In genomic region chr11:50174111-50174729, GRCm38 (mm10) we compare ENCODE assay signal across 8 mouse cellular contexts. TPM values are rescaled to one million over a fixed set of nuclear protein-coding genes. Genes with fewer than 3 reads are reported as not detected.
A peak's percentile ranks its signal among the peaks of the same experiment; 100 is the strongest.
DNase-seq lines count a peak whose midpoint lies in the region; ATAC-seq and TF ChIP-seq lines count a peak whose summit lies in the region.
"Not testable (repeated sequence)": the region's sequence is repeated elsewhere in the genome, so short reads cannot be mapped to it uniquely, and the experiment has no call there.

Gene Mrnip (plus strand): TSS chr11:50174444.

- not testable (repeated sequence) for H3K27ac ChIP-seq in embryonic fibroblast, embryonic 13.5 days (ENCODE audit: insufficient read depth, low read length)
- peak within 1 kb of the TSS; percentile 88 for H3K27ac ChIP-seq in heart, embryonic 10.5 days
- H3K27ac ChIP-seq in intestine, embryonic 16.5 days (ENCODE audit: low read length), result peak within 1 kb of the TSS; percentile 15; the same call in 1 of the 2 replicates
- H3K27ac ChIP-seq in lung, embryonic 14.5 days (ENCODE audit: low read depth), result peak within 1 kb of the TSS; percentile 67

- WGBS in heart, embryonic 10.5 days, result 5% methylated on average over 19 of the region's 19 CpGs
- WGBS in intestine, embryonic 16.5 days, result 5% methylated on average over 19 of the region's 19 CpGs
- WGBS in lung, embryonic 14.5 days, result 3% methylated on average over 19 of the region's 19 CpGs

- H3ac ChIP-seq in myocyte (ENCODE audit: control insufficient read depth, insufficient read length), result peak within 1 kb of the TSS; percentile 21

- H3K79me2 ChIP-seq in myocyte (ENCODE audit: control insufficient read depth, insufficient read depth), result not testable (repeated sequence)

- H3K4me2 ChIP-seq in intestine, embryonic 16.5 days (ENCODE audit: low read depth, low read length), result peak within 1 kb of the TSS; percentile 77
- peak within 1 kb of the TSS; percentile 73 for H3K4me2 ChIP-seq in lung, embryonic 14.5 days
- peak within 1 kb of the TSS; percentile 94 for H3K4me2 ChIP-seq in myocyte (ENCODE audit: low read depth)

- peak within 1 kb of the TSS; percentile 78 for H3K4me3 ChIP-seq in embryonic fibroblast, embryonic 13.5 days (ENCODE audit: insufficient read depth, low read length)
- H3K4me3 ChIP-seq in heart, embryonic 10.5 days, result peak within 1 kb of the TSS; percentile 81
- H3K4me3 ChIP-seq in intestine, embryonic 16.5 days (ENCODE audit: low read length), result peak within 1 kb of the TSS; percentile 73
- H3K4me3 ChIP-seq in lung, embryonic 14.5 days (ENCODE audit: low read depth, low read length), result peak within 1 kb of the TSS; percentile 69
- H3K4me3 ChIP-seq in myocyte, result peak within 1 kb of the TSS; percentile 62

- not testable (repeated sequence) for TF ChIP-seq POLR2A in embryonic fibroblast, embryonic 13.5 days (IDR thresholded peaks at IDR 0.05; ENCODE audit: low read depth, low read length); myocyte (IDR thresholded peaks at IDR 0.05; ENCODE audit: insufficient read length, low read depth)

- intact Hi-C loops in left cerebral cortex, postnatal 14 days (cut with DNase I), result not testable (repeated sequence)

- H3K9me3 ChIP-seq in heart, embryonic 10.5 days; intestine, embryonic 16.5 days (ENCODE audit: control insufficient read depth, low read length); lung, embryonic 14.5 days (ENCODE audit: low read depth, low read length): not testable (repeated sequence)

- TF ChIP-seq CTCF in embryonic fibroblast, embryonic 13.5 days (IDR thresholded peaks at IDR 0.05; ENCODE audit: borderline replicate concordance, insufficient read depth, low read length); lung, embryonic 14.5 days (IDR thresholded peaks at IDR 0.05; ENCODE audit: low read depth): not testable (repeated sequence)

- ATAC-seq in intestine, embryonic 16.5 days, result peak; percentile 57
- ATAC-seq in lung, embryonic 14.5 days (ENCODE audit: insufficient read depth), result peak; percentile 52

- DNase-seq in adrenal gland, postnatal 10 days; heart, embryonic 10.5 days (ENCODE audit: low spot score); lung, embryonic 14.5 days; urinary bladder, adult 2 months (ENCODE audit: low spot score): not testable (repeated sequence)
- peak; percentile 34 to 68 for DNase-seq in left cerebral cortex, postnatal 14 days (ENCODE audit: low spot score in 2 of 2)

- H3K4me1 ChIP-seq in embryonic fibroblast, embryonic 13.5 days (ENCODE audit: control insufficient read depth, insufficient read depth, low read length); intestine, embryonic 16.5 days (ENCODE audit: control insufficient read depth, insufficient read depth, low read length); lung, embryonic 14.5 days (ENCODE audit: insufficient read depth): not testable (repeated sequence)
- H3K4me1 ChIP-seq in heart, embryonic 10.5 days, result peaks cover 30% of the 10 kb centered on the region

- H3K9ac ChIP-seq in intestine, embryonic 16.5 days (ENCODE audit: low read depth, low read length), result peak within 1 kb of the TSS; percentile 76
- H3K9ac ChIP-seq in lung, embryonic 14.5 days, result peak within 1 kb of the TSS; percentile 80

- H3K36me3 ChIP-seq in heart, embryonic 10.5 days, result peaks cover 46% of the 10 kb centered on the region
- H3K36me3 ChIP-seq in intestine, embryonic 16.5 days (ENCODE audit: control insufficient read depth, insufficient read depth, low read length); myocyte (ENCODE audit: control insufficient read depth, insufficient read depth): not testable (repeated sequence)
- peaks cover 33% of the 10 kb centered on the region for H3K36me3 ChIP-seq in lung, embryonic 14.5 days (ENCODE audit: insufficient read depth)

- H3K27me3 ChIP-seq in heart, embryonic 10.5 days (ENCODE audit: insufficient read depth, poor library complexity, severe bottlenecking); intestine, embryonic 16.5 days (replicated peaks; ENCODE audit: control insufficient read depth, insufficient read depth, low read length); lung, embryonic 14.5 days (ENCODE audit: insufficient read depth, low read length); myocyte (ENCODE audit: control insufficient read depth, insufficient read depth, insufficient read length): not testable (repeated sequence)

RNA-seq across cellular contexts. Expression of gene Mrnip, which starts in this region (rescaled TPM):
- total RNA-seq in adrenal gland, postnatal 10 days (2021), result 10 to 100 TPM; 12.1 to 17.9 TPM
- 2.9 and 3.7 TPM in 2 replicates for polyA plus RNA-seq in embryonic fibroblast, embryonic 13.5 days (2011; ENCODE audit: insufficient read length, low read depth, missing spikeins)
- polyA plus RNA-seq in heart, embryonic 10.5 days (2016; fragmentation: Nextera tagmentation; extraction: Ambion mirVana), result 15.6 and 21.7 TPM in 2 replicates
- polyA plus RNA-seq in intestine, embryonic 16.5 days (2015; fragmentation: Nextera tagmentation; extraction: Ambion mirVana), result 10.3 and 12.4 TPM in 2 replicates
- total RNA-seq in left cerebral cortex, postnatal 14 days (2021), result 10 to 100 TPM; 15.1 to 18.1 TPM
- 18.4 and 20.3 TPM in 2 replicates for polyA plus RNA-seq in lung, embryonic 14.5 days (2014; fragmentation: Nextera tagmentation; extraction: Ambion mirVana)
- 7.8 TPM for polyA plus RNA-seq in myocyte (2012; fragmentation: generic; extraction: Trizol)
- polyA plus RNA-seq in urinary bladder, adult 2 months (2012; rRNA removed), result 8.7 and 11.5 TPM in 2 replicates
